Mouse (Mus musculus) lung, postnatal 0 days (tissue): ENCODE data around the gene Nr1h4. TPM values are rescaled to one million over a fixed set of nuclear protein-coding genes. Genes with fewer than 3 reads are reported as not detected.

Source experiments
- ATAC-seq: fragments of 200-750 bp; cut with Nextera tagmentation; 2 replicates; pipeline ENCODE4 v1.8.0; 2017; ENCODE audit warnings: moderate library complexity
- DNase-seq: peaks from one replicate; pipeline ENCODE4 v3.0.0-alpha.2; 2016; ENCODE audit warnings: low spot score
- H3K27ac ChIP-seq: fragments of 300-500 bp; sonication (generic); 2 replicates; pipeline ENCODE4 v1.5.1; 2014; ENCODE audit warnings: antibody characterized with exemption, mild to moderate bottlenecking, low read length, mixed read lengths
- H3K27me3 ChIP-seq: fragments of 300-500 bp; sonication (generic); replicated peaks from 2 replicates; pipeline ENCODE4 v1.6.1; 2014; ENCODE audit warnings: low read length, mixed read lengths; ENCODE audit not compliant: insufficient read depth
- H3K36me3 ChIP-seq: fragments of 300-500 bp; sonication (generic); 2 replicates; pipeline ENCODE4 v1.6.1; 2014; ENCODE audit warnings: low read length, mixed read lengths; ENCODE audit not compliant: insufficient read depth
- H3K4me1 ChIP-seq: fragments of 300-500 bp; sonication (generic); 2 replicates; pipeline ENCODE4 v1.6.1; 2014; ENCODE audit warnings: antibody characterized with exemption, low read depth, low read length, mixed read lengths; ENCODE audit not compliant: insufficient read depth
- H3K4me2 ChIP-seq: fragments of 300-500 bp; sonication (generic); replicated peaks from 2 replicates; pipeline ENCODE4 v1.6.1; 2014; ENCODE audit warnings: low read depth, mild to moderate bottlenecking, low read length, moderate library complexity, mixed read lengths
- H3K4me3 ChIP-seq: fragments of 300-500 bp; sonication (generic); 2 replicates; pipeline ENCODE4 v1.5.1; 2014; ENCODE audit warnings: low read depth, low read length
- H3K9ac ChIP-seq: fragments of 300-500 bp; sonication (generic); replicated peaks from 2 replicates; pipeline ENCODE4 v1.6.1; 2014; ENCODE audit warnings: low read depth, mild to moderate bottlenecking
- H3K9me3 ChIP-seq: fragments of 300-500 bp; sonication (generic); 2 replicates; pipeline ENCODE4 v1.6.1; 2016; ENCODE audit warnings: low read length, mixed read lengths
- CTCF ChIP-seq: IDR thresholded peaks from 2 replicates; pipeline ENCODE4 v1.5.1; 2016; ENCODE audit warnings: antibody characterized with exemption, mild to moderate bottlenecking
- EP300 ChIP-seq: IDR thresholded peaks from 2 replicates; pipeline ENCODE4 v1.6.1; 2016; ENCODE audit warnings: antibody characterized with exemption, mild to moderate bottlenecking, control low read depth
- WGBS: fragments of 180-500 bp; shearing (Covaris S2); extraction: QIAGEN DNeasy Blood & Tissue Kit; methylation state at CpG from one replicate; pipeline ENCODE4 v1.1.7; 2014; 5-methylcytosine and 5-hydroxymethylcytosine counted together
- polyA plus RNA-seq: library from polyadenylated mRNA; unstranded; fragments of >200 nt; fragmentation: Nextera tagmentation; extraction: Ambion mirVana; gene quantifications from 2 replicates; pipeline ENCODE4 v1.2.1, GENCODE M21; 2015

The Nr1h4 gene
- polyA plus RNA-seq, 1 experiment from 2014 or later = 0.07 TPM

- Histone ChIP-seq H3K27me3 (no peaks in the 10 kb centered on the region), H3K36me3 (no peaks in the 10 kb centered on the region), H3K9me3 (no peaks in the 10 kb centered on the region), H3K4me2 (peak overlapping the region; percentile 100), H3K9ac (0 out of 2 replicates have a peak overlapping the region, but pooled peaks have one; percentile 16), H3K4me1 (no peaks in the 10 kb centered on the region), H3K27ac (no peak overlapping the region), H3K4me3 (peak overlapping the region; percentile 64)
- DNase-seq = peak; percentile 60
- no peak for TF ChIP-seq EP300
- ATAC-seq = peak; percentile 25
- WGBS = 0% methylated on average over 17 of the region's 17 CpGs
These were observed 90.2 kb downstream of the Nr1h4 start for GRCm38 (mm10) chr10:89443115-89443622.

GRCm38 (mm10) chr10:89442640-89443039 lies 90.7 kb downstream of the Nr1h4 start:
- no peak for ATAC-seq
- no peaks in the 10 kb centered on the region for H3K4me1 ChIP-seq
- H3K9ac ChIP-seq = no peak overlapping the region
- TF ChIP-seq CTCF (no peak), EP300 (no peak)
- no peaks in the 10 kb centered on the region for H3K9me3 ChIP-seq
- peak overlapping the region; percentile 100 for H3K4me2 ChIP-seq
- H3K4me3 ChIP-seq = peak overlapping the region; percentile 64
- no peaks in the 10 kb centered on the region for H3K36me3 ChIP-seq
- no peak overlapping the region for H3K27ac ChIP-seq
- 4% methylated on average over 4 of the region's 4 CpGs for WGBS
- DNase-seq = peak; percentile 34
- H3K27me3 ChIP-seq = no peaks in the 10 kb centered on the region

GRCm38 (mm10) chr10:89441961-89442360 lies 91.4 kb downstream of the Nr1h4 start:
- Histone ChIP-seq H3K9me3 (no peaks in the 10 kb centered on the region), H3K4me2 (no peak overlapping the region), H3K4me1 (no peaks in the 10 kb centered on the region), H3K4me3 (no peak overlapping the region), H3K36me3 (no peaks in the 10 kb centered on the region), H3K9ac (no peak overlapping the region), H3K27me3 (no peaks in the 10 kb centered on the region), H3K27ac (no peak overlapping the region)
- ATAC-seq = no peak
- 93% methylated on average over 3 of the region's 3 CpGs for WGBS
- DNase-seq = no peak
- TF ChIP-seq CTCF (no peak), EP300 (no peak)

- Histone ChIP-seq H3K27me3 (no peaks in the 10 kb centered on the region), H3K4me2 (no peak overlapping the region), H3K4me1 (no peaks in the 10 kb centered on the region), H3K9me3 (no peaks in the 10 kb centered on the region), H3K4me3 (no peak overlapping the region), H3K9ac (no peak overlapping the region), H3K27ac (no peak overlapping the region), H3K36me3 (no peaks in the 10 kb centered on the region)
- TF ChIP-seq CTCF (no peak), EP300 (no peak)
- no peak for DNase-seq
- no peak for ATAC-seq
- WGBS = 60% methylated on average over 7 of the region's 7 CpGs
These were observed 94.0 kb downstream of the Nr1h4 start for GRCm38 (mm10) chr10:89439380-89439779.

GRCm38 (mm10) chr10:89437996-89438395 lies 95.4 kb downstream of the Nr1h4 start:
- H3K36me3 ChIP-seq = no peaks in the 10 kb centered on the region
- no peaks in the 10 kb centered on the region for H3K27me3 ChIP-seq
- no peak for ATAC-seq
- no peak overlapping the region for H3K4me2 ChIP-seq
- no peak for DNase-seq
- TF ChIP-seq EP300 (no peak), CTCF (no peak)
- H3K4me1 ChIP-seq = no peaks in the 10 kb centered on the region
- no peak overlapping the region for H3K4me3 ChIP-seq
- H3K27ac ChIP-seq = no peak overlapping the region
- H3K9ac ChIP-seq = no peak overlapping the region
- no peaks in the 10 kb centered on the region for H3K9me3 ChIP-seq
- 75% methylated on average over 12 of the region's 12 CpGs for WGBS

- Histone ChIP-seq H3K27ac (no peak overlapping the region), H3K4me2 (no peak overlapping the region), H3K27me3 (no peaks in the 10 kb centered on the region), H3K4me3 (no peak overlapping the region), H3K9me3 (no peaks in the 10 kb centered on the region), H3K9ac (no peak overlapping the region), H3K4me1 (no peaks in the 10 kb centered on the region), H3K36me3 (no peaks in the 10 kb centered on the region)
- DNase-seq = no peak
- TF ChIP-seq EP300 = no peak
- TF ChIP-seq CTCF = no peak
- 87% methylated on average over 9 of the region's 9 CpGs for WGBS
- no peak for ATAC-seq
These were observed 95.9 kb downstream of the Nr1h4 start for GRCm38 (mm10) chr10:89437472-89437871.

- WGBS = 70% methylated on average over 9 of the region's 9 CpGs
- Histone ChIP-seq H3K9me3 (no peaks in the 10 kb centered on the region), H3K9ac (no peak overlapping the region), H3K27me3 (no peaks in the 10 kb centered on the region), H3K27ac (no peak overlapping the region), H3K36me3 (no peaks in the 10 kb centered on the region), H3K4me2 (no peak overlapping the region), H3K4me3 (no peak overlapping the region), H3K4me1 (no peaks in the 10 kb centered on the region)
- no peak for DNase-seq
- no peak for TF ChIP-seq CTCF
- TF ChIP-seq EP300 = no peak
- ATAC-seq = no peak
These were observed 97.5 kb downstream of the Nr1h4 start for GRCm38 (mm10) chr10:89435920-89436319.
